Mouse (Mus musculus): ENCODE results near the gene Adprhl2. TPM values are rescaled to one million over a fixed set of nuclear protein-coding genes. Genes with fewer than 3 reads are reported as not detected.

Adprhl2 gene
- polyA plus RNA-seq, 1 experiment from 2014 or later = 41.7 TPM

- Histone ChIP-seq H3K27me3 (replicated peaks; ENCODE audit: control insufficient read depth, insufficient read depth, low read length) (peaks cover 24% of the 10 kb centered on the region), H3K4me2 (replicated peaks; ENCODE audit: low read depth) (no peak overlapping the region), H3K9me3 (ENCODE audit: control insufficient read depth) (no peaks in the 10 kb centered on the region), H3K4me1 (replicated peaks; ENCODE audit: control insufficient read depth, insufficient read depth, low read length) (no peaks in the 10 kb centered on the region; the same call in 1 of the 2 replicates), H3K36me3 (ENCODE audit: control insufficient read depth, insufficient read depth) (no peaks in the 10 kb centered on the region), H3K27ac (ENCODE audit: low read depth, low read length) (no peak overlapping the region), H3K9ac (ENCODE audit: low read depth, low read length) (no peak overlapping the region), H3K4me3 (ENCODE audit: low read depth, low read length) (no peak overlapping the region)
- TF ChIP-seq CTCF (IDR thresholded peaks at IDR 0.05; ENCODE audit: low read depth) = no peak
- 69% methylated on average over 9 of the region's 9 CpGs for WGBS
- ATAC-seq = no peak
These were observed 39.8 kb downstream of the Adprhl2 start for GRCm38 (mm10) chr4:126281706-126282105.

DNA sequence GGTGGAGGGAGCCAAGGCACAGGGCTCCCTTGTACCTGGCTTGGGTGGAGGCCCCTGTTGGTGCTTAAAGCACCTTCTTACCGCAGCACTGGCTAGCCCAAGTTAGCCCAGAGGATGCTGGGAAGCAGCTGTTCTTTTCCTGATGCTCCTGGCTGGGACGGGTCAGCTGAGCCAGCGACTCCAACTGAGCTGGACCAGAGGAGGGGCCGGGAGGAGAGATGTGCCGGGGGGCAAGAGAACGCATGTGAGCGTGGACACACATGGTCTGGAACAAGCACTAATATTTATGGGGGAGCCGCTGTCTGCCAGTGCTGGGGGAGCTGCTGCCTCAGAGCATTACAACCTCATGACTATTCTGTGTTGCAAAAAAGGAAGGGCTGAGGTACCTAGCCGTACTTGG, 42.5 kb downstream of the Adprhl2 start:
- no peak overlapping the region for H3K9ac ChIP-seq (ENCODE audit: low read depth, low read length)
- no peaks in the 10 kb centered on the region for H3K4me1 ChIP-seq (replicated peaks; ENCODE audit: control insufficient read depth, insufficient read depth, low read length)
- no peak overlapping the region for H3K4me3 ChIP-seq (ENCODE audit: low read depth, low read length)
- H3K36me3 ChIP-seq (ENCODE audit: control insufficient read depth, insufficient read depth) = peaks cover 15% of the 10 kb centered on the region
- ATAC-seq = no peak
- H3K27me3 ChIP-seq (replicated peaks; ENCODE audit: control insufficient read depth, insufficient read depth, low read length) = peaks cover under 1% of the 10 kb centered on the region; the same call in 1 of the 2 replicates
- no peak overlapping the region for H3K27ac ChIP-seq (ENCODE audit: low read depth, low read length)
- no peak overlapping the region for H3K4me2 ChIP-seq (replicated peaks; ENCODE audit: low read depth)
- 66% methylated on average over 9 of the region's 9 CpGs for WGBS
- no peaks in the 10 kb centered on the region for H3K9me3 ChIP-seq (ENCODE audit: control insufficient read depth)
- no peak for TF ChIP-seq CTCF (IDR thresholded peaks at IDR 0.05; ENCODE audit: low read depth)

DNA sequence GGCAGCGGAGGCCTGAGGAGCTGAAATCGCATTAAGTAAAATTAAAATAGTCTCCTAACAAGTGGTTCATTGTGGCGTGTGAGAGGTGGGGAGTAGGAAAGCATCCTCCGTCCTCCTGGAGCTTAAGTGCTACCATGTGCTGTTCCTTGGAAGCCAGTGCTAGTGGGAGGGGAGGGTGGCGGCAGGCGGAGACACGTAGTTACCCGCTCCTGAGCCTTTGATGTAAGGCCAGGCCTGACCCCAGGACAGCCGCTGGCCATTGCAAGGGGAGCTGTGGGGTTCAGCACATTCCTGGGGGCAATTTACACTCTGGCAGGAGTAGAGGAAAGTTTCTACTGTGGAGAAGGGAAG, 43.0 kb downstream of the Adprhl2 start:
- ATAC-seq = no peak
- H3K9ac ChIP-seq (ENCODE audit: low read depth, low read length) = no peak overlapping the region
- TF ChIP-seq CTCF (IDR thresholded peaks at IDR 0.05; ENCODE audit: low read depth) = no peak
- no peaks in the 10 kb centered on the region for H3K27me3 ChIP-seq (replicated peaks; ENCODE audit: control insufficient read depth, insufficient read depth, low read length)
- H3K4me2 ChIP-seq (replicated peaks; ENCODE audit: low read depth) = no peak overlapping the region
- no peak overlapping the region for H3K27ac ChIP-seq (ENCODE audit: low read depth, low read length)
- H3K4me3 ChIP-seq (ENCODE audit: low read depth, low read length) = no peak overlapping the region
- peaks cover 19% of the 10 kb centered on the region for H3K36me3 ChIP-seq (ENCODE audit: control insufficient read depth, insufficient read depth)
- 56% methylated on average over 9 of the region's 9 CpGs for WGBS
- no peaks in the 10 kb centered on the region for H3K4me1 ChIP-seq (replicated peaks; ENCODE audit: control insufficient read depth, insufficient read depth, low read length)
- no peaks in the 10 kb centered on the region for H3K9me3 ChIP-seq (ENCODE audit: control insufficient read depth)

GRCm38 (mm10) chr4:126277906-126278564, 43.5 kb downstream of the Adprhl2 start:
- H3K9me3 ChIP-seq (ENCODE audit: control insufficient read depth) = no peaks in the 10 kb centered on the region
- no peaks in the 10 kb centered on the region for H3K27me3 ChIP-seq (replicated peaks; ENCODE audit: control insufficient read depth, insufficient read depth, low read length)
- H3K27ac ChIP-seq (ENCODE audit: low read depth, low read length) = no peak overlapping the region
- H3K4me1 ChIP-seq (replicated peaks; ENCODE audit: control insufficient read depth, insufficient read depth, low read length) = no peaks in the 10 kb centered on the region
- ATAC-seq = peak; percentile 40; the same call in 1 of the 2 replicates
- WGBS = 16% methylated on average over 13 of the region's 13 CpGs
- peak; percentile 86 for TF ChIP-seq CTCF (IDR thresholded peaks at IDR 0.05; ENCODE audit: low read depth)
- H3K4me3 ChIP-seq (ENCODE audit: low read depth, low read length) = no peak overlapping the region
- peak overlapping the region; percentile 48 for H3K4me2 ChIP-seq (replicated peaks; ENCODE audit: low read depth)
- peaks cover 24% of the 10 kb centered on the region for H3K36me3 ChIP-seq (ENCODE audit: control insufficient read depth, insufficient read depth)
- H3K9ac ChIP-seq (ENCODE audit: low read depth, low read length) = no peak overlapping the region

DNA sequence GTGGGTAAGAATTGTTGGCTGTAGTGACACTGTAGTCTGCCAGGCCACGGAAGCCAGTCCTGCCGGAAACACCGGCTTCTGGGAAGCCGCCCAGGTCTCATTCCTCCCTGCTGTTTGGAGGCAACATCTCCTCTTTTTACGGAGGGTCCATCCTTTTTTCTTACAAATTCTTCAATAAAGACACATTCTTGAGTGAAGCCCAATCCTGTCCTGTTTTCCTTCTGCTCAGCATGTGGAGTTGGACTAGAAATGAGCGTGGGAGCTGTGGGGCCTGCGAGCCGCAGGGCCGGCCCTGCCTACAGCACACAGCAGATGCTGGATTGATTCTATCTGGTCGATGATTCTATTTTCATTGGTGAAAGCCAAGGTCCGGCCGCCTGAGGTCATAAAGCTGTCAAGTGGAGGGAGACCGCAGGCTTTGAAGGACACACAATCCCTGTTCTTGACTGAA, 45.8 kb downstream of the Adprhl2 start:
- Histone ChIP-seq H3K4me3 (ENCODE audit: low read depth, low read length) (no peak overlapping the region), H3K27me3 (replicated peaks; ENCODE audit: control insufficient read depth, insufficient read depth, low read length) (no peaks in the 10 kb centered on the region), H3K9me3 (ENCODE audit: control insufficient read depth) (no peaks in the 10 kb centered on the region), H3K4me2 (replicated peaks; ENCODE audit: low read depth) (no peak overlapping the region), H3K36me3 (ENCODE audit: control insufficient read depth, insufficient read depth) (peaks cover 39% of the 10 kb centered on the region), H3K27ac (ENCODE audit: low read depth, low read length) (no peak overlapping the region), H3K9ac (ENCODE audit: low read depth, low read length) (no peak overlapping the region), H3K4me1 (replicated peaks; ENCODE audit: control insufficient read depth, insufficient read depth, low read length) (no peaks in the 10 kb centered on the region)
- 64% methylated on average over 13 of the region's 13 CpGs for WGBS
- no peak for ATAC-seq
- TF ChIP-seq CTCF (IDR thresholded peaks at IDR 0.05; ENCODE audit: low read depth) = no peak

DNA sequence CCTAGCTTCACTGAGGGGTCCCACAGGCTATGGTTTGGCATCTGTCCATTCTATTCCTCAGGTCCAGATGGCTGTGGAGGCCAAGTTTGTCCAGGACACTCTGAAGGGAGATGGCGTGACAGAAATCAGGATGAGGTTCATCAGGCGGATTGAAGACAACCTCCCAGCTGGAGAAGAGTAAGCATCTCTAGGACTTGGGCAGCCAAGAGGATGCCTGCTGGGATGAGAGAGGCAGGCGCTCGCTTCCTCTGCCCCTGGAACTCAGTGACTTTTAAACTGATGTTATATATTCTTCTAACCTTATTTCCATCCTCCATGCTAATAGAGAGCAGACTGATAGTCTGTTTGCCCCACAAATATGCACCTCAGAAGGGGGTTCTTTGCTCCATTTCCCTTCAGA, 46.4 kb downstream of the Adprhl2 start:
- no peak overlapping the region for H3K9ac ChIP-seq (ENCODE audit: low read depth, low read length)
- 91% methylated on average over 4 of the region's 4 CpGs for WGBS
- H3K27ac ChIP-seq (ENCODE audit: low read depth, low read length) = no peak overlapping the region
- no peaks in the 10 kb centered on the region for H3K27me3 ChIP-seq (replicated peaks; ENCODE audit: control insufficient read depth, insufficient read depth, low read length)
- H3K4me3 ChIP-seq (ENCODE audit: low read depth, low read length) = no peak overlapping the region
- peaks cover 40% of the 10 kb centered on the region for H3K36me3 ChIP-seq (ENCODE audit: control insufficient read depth, insufficient read depth)
- TF ChIP-seq CTCF (IDR thresholded peaks at IDR 0.05; ENCODE audit: low read depth) = no peak
- no peaks in the 10 kb centered on the region for H3K4me1 ChIP-seq (replicated peaks; ENCODE audit: control insufficient read depth, insufficient read depth, low read length)
- H3K9me3 ChIP-seq (ENCODE audit: control insufficient read depth) = no peaks in the 10 kb centered on the region
- no peak overlapping the region for H3K4me2 ChIP-seq (replicated peaks; ENCODE audit: low read depth)
- ATAC-seq = no peak

Measured in intestine, postnatal 0 days (tissue).